Mouse (Mus musculus) CD4-positive, CD25-positive, alpha-beta regulatory T cell, adult 2 months (primary cell): Measurements from ENCODE around the gene Zbtb24.
A peak's percentile ranks its signal among the peaks of the same experiment; 100 is the strongest.

Experiments
- DNase-seq: peaks from one replicate; pipeline ENCODE4 v3.0.0-alpha.2; 2012; ENCODE audit warnings: low read depth, low spot score

Zbtb24 gene

DNA sequence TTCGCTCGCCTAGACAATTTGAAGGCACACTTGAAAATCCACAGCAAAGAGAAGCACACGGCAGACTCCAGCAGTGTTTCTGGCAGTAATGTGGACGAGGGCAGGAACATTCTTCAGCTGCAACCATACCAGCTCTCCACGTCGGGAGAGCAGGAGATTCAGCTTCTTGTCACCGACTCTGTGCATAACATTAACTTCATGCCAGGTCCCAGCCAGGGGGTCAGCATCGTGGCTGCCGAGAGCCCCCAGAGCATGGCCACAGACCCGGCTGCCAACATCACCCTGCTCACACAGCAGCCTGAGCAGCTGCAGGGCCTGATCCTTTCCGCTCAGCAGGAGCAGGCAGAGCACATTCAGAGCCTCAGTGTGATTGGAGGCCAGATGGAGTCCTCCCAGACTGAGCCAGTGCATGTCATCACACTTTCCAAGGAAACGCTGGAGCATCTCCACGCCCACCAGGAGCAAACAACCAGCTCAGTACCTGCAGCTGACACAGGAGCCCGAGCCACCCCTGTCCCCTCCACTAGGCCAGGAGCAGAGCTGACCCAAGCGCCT lies 14.3 kb downstream of the Zbtb24 start:
- DNase-seq, result no peak

- DNase-seq, result no peak
These were observed 17.1 kb downstream of the Zbtb24 start for GRCm38 (mm10) chr10:41467325-41467724.

DNA sequence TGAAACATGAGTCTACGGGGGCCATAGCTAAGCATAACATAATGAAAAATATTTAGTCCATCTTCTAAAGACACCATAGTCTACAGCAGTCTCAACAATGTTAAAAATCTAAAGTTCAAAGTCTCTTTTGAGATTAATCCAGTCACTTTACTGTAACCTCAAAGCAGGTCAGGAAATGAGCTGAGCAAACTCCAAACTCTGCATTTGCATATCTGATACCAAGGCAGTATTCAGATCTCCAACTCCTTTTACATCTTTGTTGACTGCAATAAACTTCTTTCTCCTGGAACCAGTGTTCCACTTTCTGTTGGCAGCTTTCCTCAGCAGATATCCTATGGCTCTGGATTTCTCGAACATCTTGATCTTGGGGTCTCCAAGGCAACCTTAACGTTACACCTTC lies 20.5 kb downstream of the Zbtb24 start:
- DNase-seq, result no peak

GRCm38 (mm10) chr10:41472534-41472933 lies 22.4 kb downstream of the Zbtb24 start:
- DNase-seq, result no peak

DNA sequence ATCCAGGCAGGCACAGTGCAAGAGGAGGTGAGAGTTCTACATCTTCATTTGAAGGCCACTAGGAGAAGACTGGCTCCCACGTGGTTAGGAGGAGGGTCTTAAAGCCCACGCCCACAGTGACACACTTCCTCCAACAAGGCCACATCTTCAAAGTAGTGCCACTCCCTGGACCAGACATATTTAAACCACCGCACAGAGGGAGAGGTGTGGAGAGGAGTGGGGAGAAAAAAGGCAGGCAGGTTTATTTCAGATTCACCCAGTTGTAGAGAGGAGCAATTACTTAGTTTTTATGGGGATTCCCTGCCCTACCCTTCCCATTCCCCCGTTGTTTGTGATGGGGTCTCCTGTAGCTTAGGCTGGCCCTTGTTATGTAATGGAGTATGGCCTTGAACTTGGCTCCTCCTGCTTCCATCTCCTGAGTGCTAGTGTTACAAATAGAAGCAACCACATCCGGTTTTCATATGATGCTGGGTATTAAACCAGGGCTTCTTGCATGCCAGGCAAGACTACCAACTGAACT lies 22.8 kb downstream of the Zbtb24 start:
- peak; percentile 55 for DNase-seq

- DNase-seq, result peak; percentile 69
These were observed 23.7 kb downstream of the Zbtb24 start for GRCm38 (mm10) chr10:41473782-41474468.

- no peak for DNase-seq
These were observed 24.8 kb downstream of the Zbtb24 start for GRCm38 (mm10) chr10:41474981-41475391.

- peak; percentile 82 for DNase-seq
These were observed 26.2 kb downstream of the Zbtb24 start, which contains the start of gene Mical1 for GRCm38 (mm10) chr10:41476171-41477017. Gene Mical1, plus strand, starts transcription at chr10:41476314.

DNA sequence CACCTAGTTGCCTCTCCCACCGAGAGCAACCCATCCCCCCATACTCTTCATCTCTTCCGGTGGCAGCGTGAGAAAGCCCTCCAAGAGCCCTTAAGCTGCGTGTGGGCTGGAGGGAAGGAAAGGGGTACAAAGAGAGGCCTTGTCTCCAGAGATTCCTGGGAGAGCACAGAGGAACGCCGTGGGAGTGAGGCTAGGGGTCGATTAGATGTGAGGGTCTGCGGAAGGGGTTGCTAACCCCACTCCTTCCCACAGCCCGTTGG lies 26.8 kb downstream of the Zbtb24 start:
- DNase-seq, result no peak

- peak; percentile 67 for DNase-seq
These were observed 27.3 kb downstream of the Zbtb24 start for GRCm38 (mm10) chr10:41477278-41478181.

DNA sequence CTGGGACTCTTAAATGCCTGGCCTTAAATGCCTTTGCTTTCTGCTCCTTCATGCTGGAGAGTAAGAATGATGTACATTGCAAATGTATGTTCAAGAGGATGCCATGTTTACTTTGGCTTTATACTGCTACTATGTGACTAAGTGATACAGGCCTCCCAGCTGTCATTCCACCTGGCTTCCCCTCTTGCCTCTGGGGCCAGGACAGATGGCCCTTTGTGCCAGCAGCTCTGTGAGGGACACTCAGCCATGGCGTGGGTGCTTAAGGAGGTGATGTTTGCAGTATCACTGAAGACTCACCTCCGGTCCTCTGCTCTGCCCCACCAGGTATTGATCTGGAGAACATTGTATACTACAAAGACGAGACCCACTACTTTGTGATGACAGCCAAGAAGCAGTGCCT lies 29.8 kb downstream of the Zbtb24 start:
- no peak for DNase-seq

DNA sequence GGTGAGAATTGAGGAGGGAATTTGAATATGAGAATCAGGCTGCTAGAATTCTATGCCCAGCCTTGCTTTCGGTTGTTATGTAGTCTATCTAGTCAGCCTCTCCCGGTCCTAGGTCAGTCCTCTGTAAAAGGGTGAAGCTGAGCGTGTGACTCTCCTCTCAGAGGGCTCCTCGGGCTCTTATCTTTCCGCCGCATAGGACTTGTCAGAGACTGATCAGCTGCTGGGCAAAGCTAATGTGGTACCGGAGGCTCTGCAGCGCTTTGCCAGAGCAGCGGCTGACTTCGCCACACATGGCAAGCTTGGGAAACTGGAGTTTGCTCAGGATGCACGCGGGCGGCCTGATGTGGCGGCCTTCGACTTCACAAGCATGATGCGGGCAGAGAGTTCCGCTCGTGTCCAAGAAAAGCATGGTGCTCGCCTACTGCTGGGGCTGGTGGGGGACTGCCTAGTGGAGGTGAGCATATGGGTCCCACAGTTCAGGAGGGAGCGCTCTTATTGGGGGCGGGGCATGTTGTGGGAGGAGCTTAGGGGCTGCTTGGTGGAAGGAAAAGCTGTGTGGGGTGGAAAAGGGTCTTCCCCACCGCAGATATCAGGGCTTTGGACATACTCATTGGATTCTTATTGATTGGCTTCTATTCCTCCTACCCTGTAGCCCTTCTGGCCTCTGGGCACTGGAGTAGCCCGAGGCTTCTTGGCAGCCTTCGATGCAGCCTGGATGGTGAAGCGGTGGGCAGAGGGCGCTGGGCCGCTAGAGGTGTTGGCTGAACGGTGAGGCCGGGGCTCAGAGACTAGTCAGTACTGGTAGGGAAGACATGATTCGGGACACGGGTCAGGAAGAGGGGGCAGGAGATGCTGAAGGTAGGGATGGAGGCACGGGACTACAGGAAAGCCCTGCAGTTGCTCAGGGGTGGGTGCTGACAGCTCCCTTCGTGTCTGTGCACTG lies 31.0 kb downstream of the Zbtb24 start:
- no peak for DNase-seq

DNA sequence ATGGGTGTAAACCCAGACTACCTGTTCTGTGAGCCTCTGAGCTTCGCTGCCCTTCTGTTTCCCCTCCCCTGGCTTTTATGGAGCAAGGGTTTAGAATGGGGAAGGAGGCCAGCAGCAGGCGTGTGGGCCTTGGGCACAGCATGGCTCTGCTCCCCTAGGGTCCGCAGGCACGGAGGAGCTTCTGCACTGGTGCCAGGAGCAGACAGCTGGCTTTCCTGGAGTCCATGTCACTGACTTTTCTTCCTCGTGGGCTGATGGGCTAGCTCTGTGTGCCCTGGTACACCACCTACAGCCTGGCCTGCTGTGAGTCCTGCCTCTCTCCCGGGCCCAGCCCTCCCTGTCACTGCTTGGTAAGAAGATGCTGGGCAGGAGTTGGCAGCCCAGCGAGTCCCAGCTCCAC lies 32.3 kb downstream of the Zbtb24 start:
- no peak for DNase-seq

GRCm38 (mm10) chr10:41485778-41486177 lies 35.6 kb downstream of the Zbtb24 start:
- DNase-seq, result no peak

- DNase-seq, result no peak
These were observed 36.5 kb downstream of the Zbtb24 start for GRCm38 (mm10) chr10:41486506-41487170.

DNA sequence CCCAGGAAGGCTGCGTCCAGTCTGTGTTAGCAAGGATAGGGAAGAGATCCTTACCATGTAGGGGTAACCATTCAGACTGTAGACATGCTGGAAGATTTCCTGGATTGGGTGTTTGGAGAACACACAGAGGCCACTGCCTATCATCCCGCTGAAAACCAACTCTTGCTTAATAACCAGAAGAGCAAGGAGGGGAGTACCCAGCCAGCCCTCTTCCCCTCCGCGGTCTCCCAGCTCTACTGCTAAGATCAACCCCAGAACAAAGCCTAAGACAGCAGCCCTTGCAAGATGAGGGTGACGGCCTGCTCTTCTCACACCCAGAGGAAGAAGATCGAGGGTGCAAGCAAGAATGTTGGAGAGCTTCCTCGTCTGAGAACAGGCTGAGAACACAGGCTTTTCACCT lies 38.7 kb downstream of the Zbtb24 start:
- DNase-seq, result peak; percentile 29

DNA sequence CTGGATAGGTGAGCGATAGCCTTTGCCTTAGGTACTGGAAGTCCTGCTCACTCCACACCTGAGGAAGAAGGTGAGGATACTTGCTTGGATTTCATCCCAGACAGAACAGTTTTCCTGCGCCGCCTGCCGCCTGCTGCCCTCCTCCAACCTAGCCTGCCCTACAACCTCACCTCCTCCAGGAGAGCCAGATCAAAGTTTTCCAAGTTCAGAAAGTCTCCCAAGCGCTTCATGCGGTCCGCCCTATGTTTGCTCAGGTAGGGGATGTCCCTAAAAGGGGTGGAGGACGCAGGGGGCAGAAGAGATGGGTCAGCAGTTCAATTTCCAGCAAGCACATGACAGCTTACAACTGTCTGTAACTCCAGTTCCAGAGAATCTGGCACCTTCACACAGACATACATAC lies 39.1 kb downstream of the Zbtb24 start:
- peak; percentile 24 for DNase-seq

DNA sequence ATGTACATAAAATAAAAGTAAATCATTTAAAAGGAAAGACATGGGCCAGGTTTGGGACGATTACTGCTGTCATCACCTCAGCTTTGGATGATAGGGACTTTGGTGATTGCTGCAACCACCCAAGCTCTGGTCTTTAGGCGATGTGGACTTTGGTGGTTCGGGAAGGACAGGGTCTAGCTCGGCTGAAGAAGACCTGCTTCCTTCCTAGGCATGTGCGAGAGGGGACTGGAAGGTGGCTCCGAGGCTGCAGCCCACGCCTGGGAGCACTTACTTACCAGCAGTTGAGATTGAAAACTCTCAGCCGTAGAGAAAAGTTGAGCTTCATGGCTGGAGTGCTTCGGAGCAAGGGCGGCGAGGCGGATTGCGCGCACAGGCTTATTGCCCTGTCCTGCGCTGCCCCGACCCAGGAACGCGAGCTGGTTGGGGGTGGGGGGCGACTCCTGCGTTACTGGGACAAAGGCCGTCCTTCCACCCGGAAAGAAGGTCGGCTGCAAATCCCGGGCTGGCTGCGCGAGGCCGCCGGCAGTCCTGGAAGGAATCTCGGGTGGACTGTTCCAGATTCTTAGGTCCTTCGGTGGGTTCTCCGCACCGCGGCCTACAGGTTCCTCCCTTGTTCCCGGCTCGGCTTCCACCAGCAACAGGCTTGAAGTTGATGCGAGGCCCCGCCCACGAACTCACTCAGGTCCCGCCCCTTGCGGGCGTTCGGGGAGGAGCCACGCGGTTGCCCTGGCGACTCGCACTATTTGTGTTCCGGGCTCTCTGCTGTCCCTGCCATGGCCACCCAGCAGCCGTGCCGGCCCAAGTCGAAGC lies 39.7 kb downstream of the Zbtb24 start, which contains the start of the genes Smpd2 and Ppil6:
TSS of gene Smpd2 (minus strand) at position 662 of the 810 bp plus-strand sequence.
TSS of gene Ppil6 (plus strand) at position 732 of the 810 bp plus-strand sequence.
- DNase-seq, result peak; percentile 94

DNA sequence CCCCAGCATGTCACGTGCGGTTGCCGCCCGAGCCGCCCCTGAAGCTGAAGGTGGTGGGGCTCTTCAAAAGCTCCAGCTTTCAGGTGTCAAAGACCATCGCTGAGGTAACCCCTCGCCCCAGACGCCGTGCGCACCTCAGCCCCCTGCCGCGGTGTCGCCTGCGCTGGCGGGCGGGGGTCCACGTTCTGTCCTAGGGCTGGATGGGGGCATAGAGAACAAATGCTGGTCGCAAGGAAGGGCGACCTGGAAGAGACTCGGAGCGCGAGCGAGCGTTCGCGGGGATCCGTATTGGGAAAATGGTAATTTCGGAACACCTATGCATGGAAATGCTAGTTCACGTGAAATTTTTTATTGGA lies 40.3 kb downstream of the Zbtb24 start:
- no peak for DNase-seq
